Mouse (Mus musculus) mesoderm, embryonic 11.5 days (tissue): ENCODE results near the gene Rbks.
"Not testable (repeated sequence)": the region's sequence is repeated elsewhere in the genome, so short reads cannot be mapped to it uniquely, and the experiment has no call there.

ENCODE experiments used
- DNase-seq: peaks from one replicate; pipeline ENCODE4 v3.0.0-alpha.2; 2012; ENCODE audit warnings: low read depth, low spot score

Gene Rbks

DNA sequence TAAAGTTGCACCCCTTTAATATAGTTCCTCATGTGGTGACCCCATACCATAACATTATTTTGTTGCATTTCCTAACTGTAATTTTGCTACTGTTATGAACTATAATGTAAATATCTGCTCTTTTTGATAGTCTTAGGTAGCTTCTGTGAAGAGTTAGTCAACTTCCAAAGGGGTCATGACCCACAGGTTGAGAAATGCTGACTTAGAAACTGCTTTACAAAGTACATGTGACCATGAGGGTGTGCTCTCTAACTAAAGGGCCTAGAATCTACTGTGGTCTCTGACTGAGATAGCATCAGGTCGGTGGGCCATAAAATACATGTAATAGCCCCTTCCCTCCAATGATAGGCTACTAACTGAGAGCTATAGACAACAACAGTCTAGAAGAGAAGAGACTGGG, 19.4 kb downstream of the Rbks start:
- no peak for DNase-seq

DNA sequence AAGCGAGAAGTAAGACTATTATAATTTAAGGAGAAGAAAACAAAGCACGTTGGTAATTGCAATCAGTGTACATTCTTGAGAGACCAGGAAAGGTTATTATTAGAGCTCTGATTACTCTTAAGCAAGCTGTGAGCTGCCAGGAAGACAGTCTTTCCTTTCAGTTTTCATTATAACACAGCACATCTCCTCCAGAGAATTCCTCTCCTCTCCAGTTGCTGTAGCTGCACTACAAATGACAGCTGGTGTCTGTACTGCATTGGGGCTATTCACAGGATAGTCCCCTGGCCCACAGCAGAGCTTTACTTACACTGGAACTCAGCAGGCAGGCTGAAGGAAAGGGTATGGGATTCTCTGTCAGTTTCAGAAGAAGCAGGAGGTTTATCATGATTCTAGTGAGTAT, 24.0 kb downstream of the Rbks start:
- DNase-seq = no peak

GRCm38 (mm10) chr5:31671137-31671536, 26.3 kb downstream of the Rbks start:
- DNase-seq = no peak

- no peak for DNase-seq
Observed at GRCm38 (mm10) chr5:31669984-31670383, 27.4 kb downstream of the Rbks start.

DNA sequence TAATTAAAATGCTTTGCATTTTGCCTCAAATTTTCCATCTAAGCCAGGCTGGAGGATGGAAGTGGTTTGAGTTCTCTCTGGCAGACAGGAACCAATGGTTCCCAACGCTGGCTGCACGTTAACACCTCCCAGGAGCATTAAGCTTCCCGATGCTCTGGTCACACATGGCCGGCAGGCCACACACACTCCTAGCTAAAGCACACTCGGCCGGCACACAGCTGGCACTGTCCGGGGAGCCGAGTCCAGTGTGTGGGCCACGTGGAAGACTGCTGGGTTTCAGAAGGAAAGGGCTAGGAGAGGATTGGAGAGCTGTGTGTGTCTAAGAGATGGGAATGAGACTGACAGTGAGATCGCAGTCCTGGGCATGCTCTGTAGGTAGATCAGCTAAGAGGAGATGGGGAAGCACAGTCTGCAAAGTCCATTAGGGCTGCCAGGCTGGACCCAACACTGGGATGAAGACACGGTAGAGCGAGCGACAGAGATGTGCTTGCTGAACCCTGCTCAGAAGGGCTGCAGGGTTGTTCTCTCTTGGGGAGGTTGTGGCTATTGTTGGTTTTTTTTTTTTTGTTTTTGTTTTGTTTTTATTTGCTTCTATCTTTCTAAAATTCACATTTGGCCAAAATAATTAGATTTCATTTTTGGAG, 29.0 kb downstream of the Rbks start:
- no peak for DNase-seq

DNA sequence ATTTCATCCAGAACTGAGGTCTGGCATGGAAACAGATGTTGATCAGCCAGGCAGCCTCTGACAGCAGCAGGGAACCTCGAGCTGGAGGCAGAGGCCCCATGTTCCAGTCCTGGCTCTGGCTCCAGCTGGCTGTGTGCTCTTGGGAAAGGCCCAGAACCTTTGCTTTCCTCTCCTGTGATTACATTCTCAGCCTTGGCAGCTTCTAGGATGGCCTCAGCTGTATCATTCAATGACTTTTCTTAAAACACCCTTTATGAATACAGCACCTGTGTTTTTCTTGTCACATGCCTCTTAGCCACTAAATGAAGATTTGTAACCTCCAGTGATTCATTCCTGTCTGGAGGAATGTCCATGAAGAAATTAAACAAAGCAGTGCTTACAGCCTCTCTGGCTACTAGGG, 31.3 kb downstream of the Rbks start:
- no peak for DNase-seq

DNA sequence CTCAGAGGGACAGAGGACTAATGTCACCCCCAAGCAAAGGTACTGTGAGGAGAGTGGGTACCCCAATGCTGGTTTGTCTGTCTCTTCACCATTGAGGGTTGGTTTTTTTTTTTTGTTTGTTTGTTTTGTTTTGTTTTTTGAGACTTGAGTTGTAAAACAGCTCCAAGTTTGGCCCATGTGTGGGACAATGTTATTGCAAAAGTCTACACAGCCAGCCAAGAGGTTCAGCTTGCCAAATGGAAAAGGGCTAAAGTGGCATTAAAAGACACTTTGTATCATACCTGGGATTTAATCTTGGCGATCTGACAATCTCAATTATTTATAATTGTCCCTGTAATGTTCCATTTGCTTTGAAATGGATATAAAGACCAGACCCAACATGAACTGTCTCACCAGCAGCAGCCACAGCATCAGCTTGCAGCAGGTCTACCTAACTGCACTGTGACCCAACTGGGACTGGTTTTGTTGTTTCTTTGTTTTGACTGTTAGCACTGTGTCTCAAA, 41.7 kb downstream of the Rbks start:
- DNase-seq = no peak

DNA sequence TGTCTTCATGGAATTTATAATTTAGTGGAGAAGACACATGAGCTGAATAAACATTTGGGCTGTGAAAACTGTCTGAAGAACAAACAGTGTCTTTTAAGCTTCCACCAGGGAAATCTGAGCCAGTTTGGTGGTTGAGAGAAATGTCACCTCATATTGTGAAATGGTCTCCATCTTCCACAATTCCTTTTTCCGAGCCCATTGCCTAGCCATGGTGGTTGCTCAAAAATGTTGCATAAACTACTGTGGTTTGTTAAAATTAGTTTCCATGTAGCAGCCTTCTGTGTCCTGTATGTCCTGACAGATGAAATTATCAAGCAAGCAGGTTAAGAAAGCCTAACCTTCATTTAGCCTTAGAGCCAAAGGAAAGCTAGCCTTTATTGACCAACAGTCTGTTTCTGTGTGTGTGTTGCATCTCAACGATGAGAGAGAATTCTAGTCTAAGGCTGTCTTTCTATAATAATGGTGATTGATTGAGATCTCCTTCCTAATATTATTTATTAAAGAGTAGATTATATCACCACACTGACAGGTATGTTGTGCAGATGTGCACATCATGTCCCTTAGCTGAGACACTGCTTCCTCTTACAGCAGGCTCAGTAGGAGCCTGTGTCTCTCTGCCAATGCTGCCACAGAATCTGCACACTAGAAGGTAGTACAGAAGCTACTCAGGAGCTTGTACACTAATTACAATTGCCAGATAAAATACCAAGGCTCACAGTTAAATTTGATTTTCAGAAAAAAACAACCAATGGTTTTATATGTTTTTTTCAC, 46.7 kb downstream of the Rbks start:
- no peak for DNase-seq

DNA sequence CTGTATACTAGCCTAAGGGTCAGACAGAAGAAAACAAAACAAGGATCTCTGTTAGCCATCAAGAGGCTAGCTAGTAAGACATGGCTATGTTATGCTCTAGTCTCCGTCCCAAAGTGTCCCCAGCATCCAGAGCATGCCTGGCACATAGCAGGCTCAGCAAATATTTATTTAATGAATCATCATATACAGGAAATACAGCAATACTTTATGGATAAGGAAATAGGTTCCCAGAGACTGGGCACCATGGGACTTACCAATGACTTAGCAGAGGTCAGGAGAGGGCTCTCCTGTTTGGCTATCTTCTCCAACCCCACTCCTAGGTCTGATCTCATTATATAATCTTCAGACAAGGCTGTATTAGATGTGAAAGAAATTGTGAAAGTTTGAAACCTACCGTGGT, 50.1 kb downstream of the Rbks start:
- DNase-seq = no peak

- no peak for DNase-seq
Observed at GRCm38 (mm10) chr5:31646574-31646973, 50.9 kb downstream of the Rbks start.

DNA sequence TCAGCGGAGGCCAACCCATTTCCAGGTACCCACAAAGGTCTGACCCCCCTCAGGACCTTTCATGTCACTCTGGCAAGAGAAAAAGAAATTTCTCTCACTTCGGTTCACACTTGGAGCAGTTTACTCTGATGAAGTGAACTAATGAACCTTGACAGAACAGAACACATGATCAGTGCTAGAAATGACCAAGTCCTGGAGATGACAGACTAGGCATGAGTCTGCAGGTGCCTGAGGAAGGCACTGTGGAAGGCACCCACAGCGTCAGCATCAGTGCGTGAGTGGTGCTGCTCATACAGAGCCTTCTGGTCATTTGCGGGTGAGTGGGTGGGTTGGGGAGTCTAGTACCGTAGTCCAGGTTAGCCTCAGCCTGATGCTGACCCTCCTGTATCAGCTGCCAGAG, 51.6 kb downstream of the Rbks start:
- no peak for DNase-seq

- DNase-seq = no peak
Observed at GRCm38 (mm10) chr5:31644847-31645246, 52.6 kb downstream of the Rbks start.

DNA sequence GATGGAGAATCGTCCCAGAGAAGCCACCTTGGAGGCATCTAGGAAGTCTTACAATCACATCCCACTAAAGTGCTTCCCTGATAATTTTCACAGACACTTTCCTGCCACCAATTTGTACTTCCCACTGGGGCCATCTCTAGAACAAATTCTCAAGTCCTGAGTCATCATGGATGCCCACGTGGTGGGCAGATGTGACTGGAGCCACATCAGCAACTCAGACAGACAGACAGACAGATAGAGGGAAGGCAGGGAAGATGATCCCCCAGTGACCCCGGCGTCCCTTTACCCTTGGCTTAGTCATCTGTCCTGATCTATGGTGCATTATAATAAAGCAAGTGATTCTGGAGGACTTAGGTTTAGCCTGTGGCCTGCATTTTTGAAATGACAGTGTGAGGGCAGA, 53.2 kb downstream of the Rbks start:
- DNase-seq = no peak

- DNase-seq = no peak
Observed at GRCm38 (mm10) chr5:31642300-31642699, 55.1 kb downstream of the Rbks start.

DNA sequence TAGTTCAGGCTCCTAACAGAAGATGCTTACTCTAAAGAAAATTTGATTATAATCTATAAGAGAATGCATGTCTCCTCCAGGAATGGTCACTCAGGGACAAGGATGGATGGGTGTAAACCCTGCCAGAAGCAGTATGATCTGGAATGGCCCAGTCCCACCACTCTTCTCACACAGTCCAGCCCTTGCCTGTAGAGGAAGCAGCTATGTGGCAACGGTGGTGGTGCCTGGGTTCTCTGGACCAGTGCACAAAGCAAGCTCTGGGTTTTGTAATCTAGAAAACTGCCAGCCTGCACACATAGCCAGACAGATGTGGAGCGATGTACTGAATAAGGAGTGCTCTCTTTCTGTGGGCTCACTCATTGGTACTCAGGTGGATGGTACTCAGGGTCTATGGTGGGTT, 56.9 kb downstream of the Rbks start:
- no peak for DNase-seq

DNA sequence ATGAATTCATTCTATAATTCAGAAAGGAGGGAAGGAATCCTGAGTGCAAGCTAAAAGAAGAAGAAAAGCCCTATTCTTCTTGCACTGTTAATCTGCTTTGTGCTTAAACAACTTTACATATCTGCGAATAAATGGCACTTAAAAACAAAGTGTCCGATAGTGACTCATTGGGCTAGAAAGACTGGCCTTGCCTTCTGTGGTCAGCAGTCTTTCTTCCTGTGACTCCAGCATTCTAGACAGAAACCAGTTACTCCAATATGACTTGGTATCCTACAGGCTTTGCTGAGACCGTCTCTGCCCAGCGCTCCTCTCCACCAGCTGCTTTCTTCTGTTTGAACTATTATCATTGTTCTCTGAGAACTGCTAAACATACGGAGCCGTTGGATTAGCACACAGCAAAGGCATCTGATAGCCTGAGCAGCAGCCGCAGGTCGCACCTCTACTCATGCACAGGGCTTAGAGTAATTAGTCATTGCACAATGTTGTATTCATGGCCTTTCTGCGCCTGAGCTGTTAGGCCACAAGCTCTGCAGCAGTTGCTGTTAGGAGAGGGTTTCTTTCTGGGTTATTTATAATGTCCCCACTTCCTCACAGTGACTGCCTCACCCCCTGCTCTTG, 60.7 kb downstream of the Rbks start:
- DNase-seq = no peak

DNA sequence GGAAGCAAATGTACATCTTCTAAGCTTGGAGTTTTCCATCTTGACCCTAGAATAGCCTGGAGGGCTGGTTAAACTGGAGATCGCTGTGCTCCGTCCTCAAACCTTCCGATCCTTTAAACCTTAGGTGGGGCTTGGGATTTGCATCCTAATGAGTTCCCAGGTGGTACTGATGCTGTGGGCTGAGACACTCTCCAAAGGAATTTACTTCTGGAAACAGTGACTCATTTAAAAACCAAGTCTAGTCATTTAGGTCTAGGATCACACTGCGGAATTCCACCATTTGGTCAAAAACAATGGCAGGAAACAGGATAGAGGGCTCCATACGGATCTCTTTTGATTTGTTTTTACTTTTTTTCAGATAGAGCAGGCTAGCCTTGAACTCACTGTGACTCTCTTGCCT, 62.7 kb downstream of the Rbks start:
- no peak for DNase-seq

GRCm38 (mm10) chr5:31634161-31634560, 63.3 kb downstream of the Rbks start:
- no peak for DNase-seq

- DNase-seq = not testable (repeated sequence)
Observed at GRCm38 (mm10) chr5:31631169-31631568, 66.3 kb downstream of the Rbks start.

DNA sequence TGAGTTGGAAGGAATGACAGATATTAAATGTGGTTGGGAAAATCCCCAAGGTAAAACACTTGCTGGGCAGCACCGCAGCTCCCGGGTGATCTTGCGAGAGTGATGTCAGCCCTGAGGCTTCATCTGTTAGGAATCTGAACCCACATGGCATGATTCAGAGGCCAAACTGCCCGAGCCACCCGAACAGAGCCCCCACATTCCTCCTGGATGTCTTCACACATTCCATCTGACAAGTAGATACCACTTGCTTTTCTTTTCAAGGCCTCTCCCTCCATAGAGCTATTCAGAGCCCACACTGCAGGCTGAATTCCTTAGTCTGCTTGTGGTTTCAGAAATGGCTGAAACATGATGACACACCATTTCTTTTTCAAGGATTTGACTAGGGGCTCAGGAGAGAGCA, 67.4 kb downstream of the Rbks start:
- peak; percentile 73 for DNase-seq

- DNase-seq = no peak
Observed at GRCm38 (mm10) chr5:31628555-31628954, 68.9 kb downstream of the Rbks start.

GRCm38 (mm10) chr5:31627562-31628526, 69.6 kb downstream of the Rbks start:
- DNase-seq = no peak
